Mouse (Mus musculus) heart, postnatal 0 days (tissue): ENCODE data around the gene Synj1.

Source experiments
- CTCF ChIP-seq: IDR thresholded peaks from 2 replicates; pipeline ENCODE4 v1.5.1; 2016; ENCODE audit warnings: antibody characterized with exemption, control low read depth, low read depth
- EP300 ChIP-seq: IDR thresholded peaks from 2 replicates; pipeline ENCODE4 v1.6.1; 2016; ENCODE audit warnings: antibody characterized with exemption, low read depth

GRCm38 (mm10) chr16:91015761-91016160, 4.7 kb upstream of the Synj1 start:
- TF ChIP-seq CTCF, result no peak
- TF ChIP-seq EP300, result no peak
